Mouse (Mus musculus) erythroblast, adult 5-6 weeks (primary cell): Measurements from ENCODE around the gene Rnf166. TPM values are rescaled to one million over a fixed set of nuclear protein-coding genes. Genes with fewer than 3 reads are reported as not detected.
A peak's percentile ranks its signal among the peaks of the same experiment; 100 is the strongest.

Experiments used
- ATAC-seq: replicated peaks from 2 replicates; pipeline ENCODE4 v1.8.0; 2016; ENCODE audit warnings: moderate number of reproducible peaks, mild to moderate bottlenecking, moderate TSS enrichment, inconsistent platforms; ENCODE audit not compliant: poor library complexity, low FRiP score, severe bottlenecking
- total RNA-seq, 2 experiments: library from RNA; stranded (forward) in 1 of 2; stranded (reverse) in 1 of 2; fragments of 150-400 nt in 1 of 2; fragments of 200-764, 138-1000 nt in 1 of 2; gene quantifications; 2 replicates each; pipeline versions ENCODE4 v1.2.3 to v1.2.4; 2015 to 2017; ENCODE audit warnings: low replicate concordance in 2 of 2

Gene Rnf166
- total RNA-seq, 2 experiments from 2014 or later = 8.1 to 12.9 TPM

DNA sequence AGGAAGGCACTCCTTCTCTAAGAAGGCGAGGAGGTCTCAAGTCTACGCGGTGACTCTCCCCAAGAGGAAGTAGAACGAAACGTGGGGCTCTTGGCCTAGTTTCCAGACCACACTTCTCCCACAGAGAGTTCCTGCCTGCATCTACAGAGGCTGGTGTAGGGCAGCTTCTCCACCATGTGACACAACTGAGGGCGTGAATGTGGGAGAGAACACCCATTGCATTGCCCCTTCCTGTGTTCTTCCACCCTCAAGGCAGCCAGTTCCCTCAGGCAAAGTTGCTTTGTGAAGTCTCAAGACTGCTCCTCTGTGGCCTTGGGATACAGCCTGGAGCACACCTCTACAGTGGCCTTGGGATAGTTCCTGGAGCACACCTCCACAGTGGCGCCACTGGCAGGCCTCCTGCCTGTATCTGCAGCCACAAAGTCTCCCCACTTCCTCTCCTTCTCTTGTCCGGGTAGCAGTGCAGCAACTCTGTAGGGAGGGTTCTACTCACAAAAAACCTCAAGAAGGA, 1.9 kb downstream of the Rnf166 start:
- no peak for ATAC-seq

DNA sequence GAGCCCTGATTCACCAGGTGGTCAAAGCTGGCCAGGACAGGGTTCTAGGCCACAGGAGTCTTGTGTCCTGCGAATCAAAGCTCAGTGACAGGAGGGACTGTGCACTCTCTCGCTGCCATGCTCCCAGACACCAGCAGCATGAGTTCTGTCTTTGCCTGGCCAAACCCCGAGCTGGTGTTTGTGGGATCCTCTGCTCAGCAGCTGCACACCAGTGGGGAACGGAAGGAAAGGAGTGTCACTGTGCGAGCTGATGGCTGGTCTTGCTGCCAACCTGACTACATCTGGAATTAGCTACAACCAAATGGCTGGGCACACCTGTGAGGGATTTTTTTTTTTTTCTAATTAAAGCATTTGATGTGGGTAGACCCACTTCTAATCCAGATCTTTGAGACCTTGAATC, 5.2 kb downstream of the Rnf166 start:
- no peak for ATAC-seq

DNA sequence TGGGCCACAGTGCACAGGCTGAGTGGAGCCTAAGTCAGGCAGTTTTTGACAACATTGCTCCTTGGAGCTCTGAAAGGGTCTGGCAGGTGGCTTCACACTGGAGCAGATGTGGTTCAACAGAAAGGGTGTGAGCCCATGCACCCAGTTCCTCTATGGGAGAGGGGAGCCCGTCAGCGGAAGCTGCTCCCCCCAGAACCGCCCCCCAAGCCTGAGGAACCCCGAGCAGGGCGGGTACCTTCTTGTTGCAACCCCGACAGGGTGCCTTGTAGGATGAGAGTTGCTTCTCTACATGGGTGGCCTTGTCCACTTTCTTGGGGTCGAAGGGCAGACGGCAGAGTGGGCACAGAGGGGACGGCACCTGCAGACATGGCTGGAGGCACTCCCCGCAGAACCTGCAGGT, 5.9 kb downstream of the Rnf166 start:
- ATAC-seq = no peak

DNA sequence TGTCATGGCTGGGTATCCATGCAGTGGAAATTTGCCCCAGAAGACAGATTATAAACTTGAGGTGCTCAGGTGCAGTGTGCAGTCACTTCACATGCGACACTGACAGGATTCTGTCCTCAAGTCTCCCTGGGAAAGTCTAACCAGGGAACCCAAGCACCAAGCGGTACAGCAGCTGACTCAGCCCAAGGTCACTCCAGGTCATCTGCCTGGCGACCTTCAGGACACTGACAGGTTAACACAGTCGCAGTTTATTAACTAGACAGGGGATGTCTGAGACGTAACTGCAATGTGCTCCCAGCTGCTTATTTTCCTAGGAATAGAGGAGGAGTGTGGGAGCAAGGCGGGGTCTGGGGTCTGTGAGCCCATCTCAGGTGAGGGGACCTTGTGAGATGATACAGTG, 6.5 kb downstream of the Rnf166 start:
- no peak for ATAC-seq

DNA sequence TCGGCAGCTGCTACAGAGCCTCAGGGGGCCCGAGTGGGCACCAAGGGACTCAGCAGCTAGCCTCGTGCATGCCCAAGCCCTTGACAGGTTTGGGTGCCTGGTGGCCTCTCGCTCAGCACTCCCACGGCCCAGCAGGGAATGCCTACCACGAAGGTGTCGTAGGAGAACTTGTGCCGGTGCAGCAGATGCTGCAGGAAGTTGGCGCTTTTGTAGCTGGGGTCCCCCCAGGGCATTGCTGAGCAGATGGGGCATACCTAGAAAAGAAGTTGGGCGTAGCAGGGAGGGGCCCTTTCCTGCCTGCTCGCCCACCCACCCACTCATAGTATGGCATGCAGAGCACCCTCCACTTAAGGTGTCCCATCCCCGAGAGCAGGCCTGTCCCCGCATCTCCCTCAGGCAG, 8.0 kb downstream of the Rnf166 start:
- ATAC-seq = no peak

DNA sequence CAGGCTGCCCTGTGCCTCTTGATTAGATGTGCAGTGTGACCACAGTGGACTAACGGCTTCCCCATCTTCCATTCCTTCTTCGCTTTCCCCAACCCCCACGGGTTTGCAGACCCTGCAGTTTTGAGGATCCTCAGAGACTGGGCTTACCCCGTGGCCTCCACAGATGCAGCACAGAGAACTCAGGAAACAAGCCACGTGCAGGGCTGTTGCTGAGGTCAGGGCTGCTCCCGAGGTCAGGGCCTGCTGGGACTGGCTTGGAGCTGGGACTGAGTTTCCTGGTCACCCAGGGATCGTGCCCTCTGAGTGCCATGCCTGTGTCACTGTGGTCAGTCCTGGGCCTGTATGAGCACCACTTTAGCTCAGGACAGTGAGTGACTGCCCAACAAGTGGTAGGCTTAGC, 10.9 kb downstream of the Rnf166 start:
- no peak for ATAC-seq

DNA sequence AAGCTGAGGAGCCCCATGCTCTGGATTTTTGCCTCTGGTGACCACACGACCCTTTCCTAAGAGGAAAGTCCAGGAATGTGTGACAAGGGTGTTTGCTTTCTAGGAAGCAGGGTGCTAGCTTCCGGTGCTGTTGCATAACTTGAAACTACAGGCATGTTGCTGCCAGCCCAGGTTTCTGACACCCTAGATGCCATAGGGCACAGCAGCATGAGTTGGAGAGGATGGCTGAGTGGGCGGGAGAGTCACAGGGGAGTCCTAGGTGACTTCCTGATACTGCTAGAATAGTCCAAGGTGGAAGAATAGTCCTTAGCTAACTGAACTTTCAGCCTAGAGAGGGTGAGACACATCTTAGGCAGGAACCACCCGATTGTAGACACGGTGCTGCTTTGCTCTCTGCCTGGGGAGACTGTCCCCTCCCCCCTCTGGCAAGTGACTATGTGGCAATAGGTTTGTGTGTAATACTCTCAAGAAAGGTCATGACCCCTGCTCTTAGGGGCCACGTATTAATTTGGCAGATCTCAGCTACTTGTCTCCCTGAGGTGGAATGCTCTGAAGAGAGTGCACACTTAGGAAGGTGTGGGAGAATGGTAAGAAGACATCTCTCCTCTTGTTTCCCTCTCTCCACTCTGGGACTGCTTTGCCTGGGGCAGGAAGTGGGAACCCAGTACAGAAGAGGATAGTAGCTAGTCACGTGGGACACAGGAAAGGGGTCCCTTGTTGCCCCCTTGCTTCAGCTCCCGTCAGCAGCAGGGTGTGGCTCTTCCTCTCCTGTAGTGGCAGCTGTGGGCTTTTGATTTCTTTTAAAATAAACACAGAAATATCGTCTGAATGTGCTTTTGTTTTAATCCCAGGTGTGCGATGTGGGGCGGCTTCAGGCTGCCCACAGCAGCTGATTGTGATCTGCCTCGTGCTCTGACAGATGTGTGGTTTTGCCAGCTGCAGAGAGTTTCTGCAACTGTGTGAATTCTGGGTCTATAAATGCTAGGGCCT, 11.9 kb downstream of the Rnf166 start:
- no peak for ATAC-seq

DNA sequence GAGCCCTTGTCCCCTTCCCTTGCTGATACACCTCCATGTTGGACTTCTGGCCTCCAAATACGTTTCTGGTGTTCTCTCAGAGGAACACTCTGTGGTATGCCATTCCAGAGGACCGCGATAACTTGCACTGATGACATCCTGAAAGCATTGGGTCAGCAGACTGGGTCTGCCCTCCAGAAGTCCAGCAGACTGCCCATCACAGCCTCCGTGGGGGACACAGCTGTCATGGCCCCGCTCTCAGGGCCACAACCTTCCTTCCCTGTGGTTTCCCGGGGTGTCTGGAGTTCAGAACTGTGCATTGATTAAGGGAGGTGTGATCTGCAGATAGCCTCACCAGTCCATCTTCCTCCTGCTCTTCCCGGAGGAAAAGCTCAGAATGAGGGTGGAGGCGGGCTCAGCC, 13.4 kb downstream of the Rnf166 start:
- ATAC-seq = no peak

DNA sequence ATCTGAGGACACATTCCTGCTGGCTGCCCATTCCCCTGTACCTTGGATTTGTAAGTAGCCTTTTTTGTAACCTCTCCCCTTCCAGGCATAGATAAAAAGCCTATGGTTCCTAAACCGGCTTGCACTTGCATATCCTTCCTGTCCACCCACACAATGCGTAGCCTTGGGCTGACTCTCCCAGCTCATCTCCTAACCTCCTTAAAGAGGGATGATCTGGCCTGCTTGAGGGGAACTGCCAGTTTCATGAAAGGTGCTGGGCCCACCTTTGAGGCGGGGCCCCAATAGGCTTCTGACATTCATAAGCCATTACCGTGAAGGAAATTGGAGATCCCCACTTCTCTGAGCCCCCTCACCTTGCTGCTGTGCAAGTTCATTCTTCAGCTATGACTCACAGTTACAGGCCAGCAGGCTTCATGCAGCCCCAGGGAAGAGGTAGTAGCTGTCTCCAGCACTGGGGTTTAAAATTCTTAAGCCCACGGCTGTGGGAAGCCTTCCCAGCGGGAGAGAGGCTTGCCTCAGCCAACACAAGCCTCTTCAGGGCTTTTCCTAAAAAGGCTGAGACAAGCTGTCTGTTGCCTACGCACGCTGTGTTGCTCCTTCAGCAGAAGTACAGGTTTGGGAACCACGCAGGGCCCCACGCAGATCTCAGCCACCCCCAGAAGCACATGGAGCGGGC, 14.3 kb downstream of the Rnf166 start:
- ATAC-seq = no peak

DNA sequence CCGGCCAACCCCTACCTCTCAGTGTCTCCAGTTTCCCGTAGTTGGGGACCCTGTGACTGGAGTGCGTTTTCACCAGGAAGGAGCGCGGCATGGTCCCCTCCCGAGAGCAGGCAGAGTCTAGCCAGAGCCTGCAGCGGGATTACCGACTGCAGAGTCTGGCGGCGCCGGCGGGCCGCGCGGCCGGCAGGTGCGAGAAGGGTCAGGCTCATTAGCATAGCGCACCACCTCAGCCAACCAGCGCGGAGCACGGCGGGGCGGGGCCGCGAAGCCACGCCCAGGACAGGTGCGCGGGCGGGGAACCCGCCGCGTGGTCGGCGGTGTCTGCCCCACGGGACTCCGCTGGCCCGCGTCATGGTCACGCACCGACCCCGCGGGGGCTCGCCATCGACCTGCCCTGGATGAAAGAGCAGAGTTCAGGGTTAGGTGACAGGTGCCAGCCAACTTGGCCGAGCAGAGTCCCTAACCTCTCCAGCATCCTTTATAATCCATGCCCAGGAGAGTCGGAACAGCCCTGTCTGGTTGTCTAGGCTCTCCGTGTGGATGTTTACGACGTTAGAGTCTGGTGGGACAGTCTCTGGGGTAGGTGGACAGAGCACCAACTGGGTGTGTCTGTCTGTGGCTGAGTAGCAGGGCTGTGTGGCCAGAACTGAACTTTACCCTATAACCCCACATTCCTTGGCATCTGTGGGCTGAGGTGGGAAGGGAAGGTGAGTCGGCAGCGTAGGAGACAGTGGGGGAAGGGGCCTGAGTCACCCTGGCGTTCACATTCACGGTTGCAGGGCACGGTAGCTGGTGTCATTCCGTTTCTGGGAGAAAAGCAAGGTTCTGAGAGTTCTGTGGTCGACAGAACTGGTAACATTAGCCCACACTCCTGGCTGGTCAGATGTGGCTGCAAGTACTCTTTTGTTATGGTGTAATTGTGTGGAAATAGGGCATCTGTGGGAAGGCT, 15.1 kb downstream of the Rnf166 start, which contains the start of gene Snai3:
TSS of gene Snai3 (minus strand) at position 210 of the 949 bp plus-strand sequence.
- no peak for ATAC-seq

DNA sequence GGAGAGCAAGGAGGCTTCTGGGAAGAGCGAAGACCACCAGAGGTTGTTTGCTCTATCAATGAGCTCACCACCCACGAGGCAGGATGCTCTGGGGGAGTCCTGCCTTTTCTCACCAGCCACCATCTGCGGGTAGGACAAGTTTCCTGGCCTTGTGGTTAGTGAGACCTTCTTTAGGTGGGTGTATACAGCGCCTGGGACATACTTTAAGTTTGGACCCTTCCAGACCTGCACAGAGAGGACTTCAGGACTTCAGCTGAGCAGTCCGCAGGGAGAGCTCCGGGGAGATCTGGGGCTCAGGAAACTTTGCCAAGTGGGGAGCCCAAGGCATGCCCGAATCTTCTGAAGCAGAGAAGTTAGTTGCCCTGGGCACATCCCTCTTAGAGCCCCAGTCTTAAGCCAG, 15.9 kb downstream of the Rnf166 start:
- no peak for ATAC-seq

DNA sequence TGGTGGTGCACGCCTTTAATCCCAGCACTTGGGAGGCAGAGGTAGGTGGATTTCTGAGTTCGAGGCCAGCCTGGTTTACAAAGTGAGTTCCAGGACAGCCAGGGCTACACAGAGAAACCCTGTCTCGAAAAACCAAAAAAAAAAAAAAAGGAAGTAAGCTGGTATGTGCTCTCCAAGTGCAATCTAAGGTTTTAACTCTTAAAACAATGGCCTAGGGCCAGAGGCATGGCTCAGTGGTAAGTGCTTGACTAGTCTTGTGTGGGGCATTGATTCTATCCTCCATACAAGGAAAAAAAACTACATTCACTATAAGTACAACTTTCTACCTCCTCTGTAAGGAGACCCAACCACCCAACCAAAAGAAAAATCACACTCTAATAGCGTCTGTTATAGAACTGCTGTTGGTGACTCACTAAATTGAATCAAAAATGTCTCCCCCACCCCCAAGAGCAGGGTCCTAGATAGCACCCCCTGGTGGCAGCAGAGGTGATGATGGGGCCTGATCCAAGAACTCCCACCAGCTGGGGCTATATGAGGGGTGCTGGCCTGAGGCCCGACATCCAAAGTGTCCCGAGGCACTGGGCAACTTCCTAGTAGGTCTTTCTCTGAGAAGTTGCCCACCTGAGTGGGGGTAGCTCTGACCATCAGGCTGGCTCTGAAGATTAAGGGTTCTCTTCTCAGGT, 16.5 kb downstream of the Rnf166 start:
- no peak for ATAC-seq

DNA sequence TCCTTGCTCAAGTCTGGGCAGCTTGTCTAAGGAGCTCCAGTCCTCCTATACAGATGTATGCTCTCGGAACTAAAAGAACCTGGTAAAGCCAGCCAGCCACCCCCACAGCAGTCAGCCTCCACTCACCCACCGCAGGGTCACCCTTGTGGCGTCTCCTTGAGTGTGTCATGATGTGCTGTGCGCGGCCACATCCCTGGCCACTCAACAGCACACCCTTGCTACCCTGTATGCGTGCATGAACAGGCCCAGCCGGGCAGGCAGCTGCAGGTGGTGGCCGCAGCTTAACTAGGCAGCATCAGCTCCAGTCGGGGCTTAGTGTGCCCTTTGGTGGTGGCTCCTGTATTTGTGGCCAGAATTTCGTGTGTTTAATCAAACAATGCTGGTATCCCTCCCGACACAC, 18.7 kb downstream of the Rnf166 start:
- ATAC-seq = no peak

DNA sequence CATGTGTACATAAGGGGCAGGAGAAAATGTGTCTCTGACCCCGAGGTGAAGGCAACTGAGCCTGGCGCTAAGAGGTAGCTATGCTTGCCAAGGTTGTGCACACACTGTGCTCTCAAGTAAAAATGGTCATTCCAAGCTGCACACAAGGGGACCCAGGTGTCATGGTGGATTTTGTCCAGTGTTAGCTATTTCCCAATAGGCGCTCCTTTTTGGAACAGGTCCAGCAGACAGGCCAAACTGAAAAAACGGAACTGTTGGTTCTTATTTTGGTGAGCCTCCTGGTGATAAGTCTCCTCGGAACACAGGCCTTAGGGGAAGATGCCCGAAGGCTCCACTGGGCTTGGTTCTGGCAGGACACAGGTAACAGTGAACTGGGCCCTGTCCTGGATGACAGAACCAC, 21.5 kb downstream of the Rnf166 start:
- no peak for ATAC-seq

DNA sequence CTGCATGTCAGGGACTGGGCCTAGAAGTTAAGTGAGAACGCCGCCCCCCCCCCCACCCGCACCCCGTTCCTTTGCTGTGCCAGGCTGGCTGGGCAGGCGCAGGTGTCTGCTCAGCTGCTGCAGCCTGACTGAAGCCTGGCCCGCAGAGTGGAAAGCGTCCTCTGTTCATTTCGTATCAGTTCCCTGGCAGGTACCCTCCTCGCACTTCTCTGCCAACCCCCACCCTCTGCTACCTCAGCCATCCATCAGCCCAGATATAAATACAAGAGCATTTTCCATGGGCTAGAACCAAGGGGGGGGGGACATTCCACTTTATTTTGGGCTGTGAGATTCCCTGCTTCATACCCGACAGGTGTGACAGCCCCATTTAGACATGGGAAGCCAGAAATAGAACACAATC, 23.7 kb downstream of the Rnf166 start:
- no peak for ATAC-seq

DNA sequence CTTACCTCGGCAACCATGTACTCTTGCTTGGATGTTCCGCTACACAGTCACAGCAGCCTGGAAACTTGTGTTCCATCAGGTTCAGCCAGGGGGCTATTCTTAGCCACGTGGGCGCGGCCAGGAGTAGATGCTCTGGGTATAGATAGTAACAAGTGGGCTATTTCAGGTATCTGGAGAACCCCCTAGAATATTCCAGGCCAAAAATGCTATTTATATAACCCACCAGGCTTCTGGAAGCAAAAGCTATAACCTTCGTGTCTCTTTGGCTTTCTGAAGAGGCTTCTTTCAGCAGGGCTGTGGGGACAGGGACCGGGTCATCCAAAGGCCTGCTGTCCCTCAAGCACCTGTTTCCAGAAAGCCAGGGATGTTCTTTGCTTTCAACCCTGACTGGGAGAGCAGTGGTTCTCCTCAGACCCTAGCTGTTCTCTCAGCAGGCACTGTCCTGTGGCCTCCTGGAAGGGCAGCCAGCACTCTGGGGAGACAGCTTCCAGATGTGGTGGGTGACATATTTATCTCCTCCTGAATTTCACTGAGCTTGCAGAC, 24.6 kb downstream of the Rnf166 start:
- no peak for ATAC-seq

DNA sequence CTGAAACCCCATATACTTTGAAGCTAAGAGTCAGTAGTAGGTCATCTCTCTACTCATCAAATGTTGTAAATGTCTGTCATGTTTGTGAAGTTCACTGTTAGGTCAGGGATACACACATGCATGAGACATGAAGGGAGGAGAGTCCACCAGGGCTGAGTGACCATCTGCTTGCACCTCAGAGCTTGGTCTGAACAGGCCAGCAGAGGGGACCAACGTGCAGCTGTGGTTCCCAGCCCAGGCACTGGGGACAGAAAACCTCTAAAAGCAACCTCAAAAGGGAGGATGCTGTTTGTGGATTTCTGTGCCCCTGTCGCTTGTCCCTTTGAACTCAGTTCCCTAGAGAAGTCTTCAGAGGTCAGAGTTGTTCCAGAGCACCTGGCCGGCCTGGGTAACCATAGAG, 30.7 kb downstream of the Rnf166 start:
- no peak for ATAC-seq

DNA sequence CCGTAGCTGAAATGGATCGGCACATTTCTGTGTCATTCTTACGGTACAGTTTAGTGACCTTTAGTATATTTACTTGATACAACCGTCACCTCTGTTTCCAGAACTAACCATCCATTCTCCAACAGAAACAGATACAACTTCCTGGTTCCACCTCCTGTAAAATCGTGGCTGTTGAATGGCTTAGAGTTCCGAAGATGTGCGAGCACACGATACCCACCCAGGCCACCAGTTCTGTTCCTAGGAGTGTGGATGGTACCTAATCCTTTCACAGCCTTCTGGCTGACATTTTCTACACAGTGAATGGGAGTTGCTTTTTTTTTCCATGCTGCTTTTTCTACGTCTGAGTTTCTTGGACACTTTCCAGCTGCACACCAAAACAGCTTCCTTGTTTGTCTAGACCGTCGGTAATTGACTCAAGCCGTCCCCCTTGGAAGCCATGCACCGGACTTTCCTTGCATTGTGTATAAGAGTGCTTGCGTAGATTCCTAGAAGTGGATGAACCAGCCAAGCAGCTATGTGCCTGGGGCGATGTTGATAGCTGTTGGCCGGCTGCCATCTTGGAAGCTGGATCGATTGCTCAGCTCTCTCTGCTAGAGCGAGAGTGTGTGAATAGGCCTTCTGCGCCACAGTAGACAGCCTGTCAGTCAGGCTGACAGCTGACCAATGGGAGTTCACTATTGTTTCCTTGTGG, 31.7 kb downstream of the Rnf166 start:
- ATAC-seq = peak; percentile 67
